Mouse (Mus musculus) heart, embryonic 10.5 days (tissue): ENCODE results near the gene Bag3. TPM values are rescaled to one million over a fixed set of nuclear protein-coding genes. Genes with fewer than 3 reads are reported as not detected.

Source experiments
- DNase-seq: peaks from one replicate; pipeline ENCODE4 v3.0.0-alpha.2; 2017; ENCODE audit warnings: low spot score
- H3K27ac ChIP-seq: fragments of 300-500 bp; sonication (generic); 2 replicates; pipeline ENCODE4 v1.5.1; 2016; ENCODE audit warnings: mild to moderate bottlenecking
- H3K27me3 ChIP-seq: fragments of 300-500 bp; sonication (generic); 2 replicates; pipeline ENCODE4 v1.6.1; 2016; ENCODE audit warnings: mild to moderate bottlenecking; ENCODE audit not compliant: poor library complexity, insufficient read depth, severe bottlenecking
- H3K36me3 ChIP-seq: fragments of 300-500 bp; sonication (generic); 2 replicates; pipeline ENCODE4 v1.6.1; 2016; ENCODE audit warnings: mild to moderate bottlenecking, moderate library complexity
- H3K4me1 ChIP-seq: fragments of 300-500 bp; sonication (generic); 2 replicates; pipeline ENCODE4 v1.6.1; 2016; ENCODE audit warnings: mild to moderate bottlenecking
- H3K4me3 ChIP-seq: fragments of 300-500 bp; sonication (generic); 2 replicates; pipeline ENCODE4 v1.5.1; 2016; ENCODE audit warnings: mild to moderate bottlenecking, moderate library complexity
- H3K9me3 ChIP-seq: fragments of 300-500 bp; sonication (generic); 2 replicates; pipeline ENCODE4 v1.6.1; 2016; ENCODE audit warnings: mild to moderate bottlenecking, moderate library complexity
- WGBS: fragments of 180-500 bp; shearing (Covaris S2); methylation state at CpG from one replicate; pipeline ENCODE4 v1.1.7; 2016; 5-methylcytosine and 5-hydroxymethylcytosine counted together
- polyA plus RNA-seq: library from polyadenylated mRNA; unstranded; fragments of >200 nt; fragmentation: Nextera tagmentation; extraction: Ambion mirVana; gene quantifications from 2 replicates; pipeline ENCODE4 v1.2.1, GENCODE M21; 2016

The Bag3 gene
- 13.3 and 19.8 TPM in 2 replicates for polyA plus RNA-seq

- under 1% methylated on average over 46 of the region's 46 CpGs for WGBS
- DNase-seq, result peak; percentile 98
- H3K36me3 ChIP-seq, result 0 out of 2 replicates have a peak, but pooled peaks cover 5% of the 10 kb centered on the region
- H3K4me1 ChIP-seq, result peaks cover 41% of the 10 kb centered on the region
- H3K9me3 ChIP-seq, result no peaks in the 10 kb centered on the region
- H3K27ac ChIP-seq, result peak within 1 kb of the TSS; percentile 98
- peak within 1 kb of the TSS; percentile 85 for H3K4me3 ChIP-seq
- H3K27me3 ChIP-seq, result no peaks in the 10 kb centered on the region
Measured at GRCm38 (mm10) chr7:128523349-128523961, at the start of gene Bag3. Gene Bag3 (plus strand): TSS chr7:128523616.

GRCm38 (mm10) chr7:128474322-128474721 lies 49.1 kb upstream of the Bag3 start:
- H3K27ac ChIP-seq, result no peak overlapping the region
- WGBS, result 31% methylated on average over 10 of the region's 10 CpGs
- H3K27me3 ChIP-seq, result no peaks in the 10 kb centered on the region
- H3K9me3 ChIP-seq, result no peaks in the 10 kb centered on the region
- 0 out of 2 replicates have a peak overlapping the region, but pooled peaks have one; percentile 16 for H3K4me3 ChIP-seq
- H3K36me3 ChIP-seq, result no peaks in the 10 kb centered on the region
- DNase-seq, result peak; percentile 84
- H3K4me1 ChIP-seq, result no peaks in the 10 kb centered on the region

DNA sequence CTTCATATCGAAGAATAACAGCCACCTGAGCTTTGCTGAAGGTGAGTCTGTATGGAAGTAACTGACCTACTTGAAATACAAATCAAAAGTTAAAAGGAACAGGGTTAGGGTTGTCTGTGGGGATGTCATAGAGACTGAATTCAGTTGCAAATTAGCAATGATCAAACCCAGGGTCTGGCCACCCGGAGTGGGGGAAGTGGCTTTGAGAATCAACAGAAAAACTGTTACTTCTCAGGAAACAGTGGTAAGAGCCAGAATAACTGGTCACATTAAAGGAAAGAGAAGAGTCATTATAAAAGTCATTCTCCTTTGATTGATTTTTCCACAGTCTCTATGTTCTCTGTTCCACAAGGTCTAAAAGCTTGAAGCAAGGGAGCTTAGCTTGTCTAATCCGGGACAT lies 34.4 kb upstream of the Bag3 start:
- no peak overlapping the region for H3K27ac ChIP-seq
- WGBS, result 92% methylated on average over 3 of the region's 3 CpGs
- H3K36me3 ChIP-seq, result 0 out of 2 replicates have a peak, but pooled peaks cover 2% of the 10 kb centered on the region
- no peaks in the 10 kb centered on the region for H3K4me1 ChIP-seq
- DNase-seq, result no peak
- no peaks in the 10 kb centered on the region for H3K27me3 ChIP-seq
- H3K9me3 ChIP-seq, result peaks cover 7% of the 10 kb centered on the region
- H3K4me3 ChIP-seq, result no peak overlapping the region

DNA sequence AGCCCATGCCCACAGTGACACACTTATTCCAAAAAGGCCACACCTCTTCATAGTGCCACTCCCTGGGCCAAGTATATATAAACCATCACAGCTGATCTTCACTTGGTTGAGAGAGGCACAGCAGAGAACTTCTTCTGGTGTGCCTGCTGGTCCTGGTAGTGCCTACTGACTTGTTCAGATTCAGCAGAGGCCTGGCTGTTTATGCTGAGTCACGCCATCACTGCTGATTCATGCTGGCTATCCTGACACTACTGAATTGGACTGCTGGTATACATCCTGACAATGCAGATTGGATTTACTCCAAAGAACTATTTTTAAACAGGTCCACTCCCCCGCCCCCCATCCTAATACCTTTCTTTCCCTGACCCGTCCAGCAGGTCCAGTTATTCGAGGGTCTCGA lies 28.9 kb upstream of the Bag3 start:
- WGBS, result 89% methylated on average over 5 of the region's 5 CpGs
- H3K36me3 ChIP-seq, result no peaks in the 10 kb centered on the region
- H3K4me1 ChIP-seq, result no peaks in the 10 kb centered on the region; the same call in 1 of the 2 replicates
- no peak for DNase-seq
- H3K4me3 ChIP-seq, result no peak overlapping the region
- no peak overlapping the region for H3K27ac ChIP-seq
- no peaks in the 10 kb centered on the region for H3K9me3 ChIP-seq
- H3K27me3 ChIP-seq, result no peaks in the 10 kb centered on the region

GRCm38 (mm10) chr7:128499801-128500200 lies 23.6 kb upstream of the Bag3 start:
- no peaks in the 10 kb centered on the region for H3K36me3 ChIP-seq
- no peaks in the 10 kb centered on the region for H3K27me3 ChIP-seq
- no peak for DNase-seq
- 71% methylated on average over 6 of the region's 6 CpGs for WGBS
- H3K4me1 ChIP-seq, result peaks cover 9% of the 10 kb centered on the region; the same call in 1 of the 2 replicates
- H3K9me3 ChIP-seq, result no peaks in the 10 kb centered on the region
- H3K4me3 ChIP-seq, result no peak overlapping the region
- no peak overlapping the region for H3K27ac ChIP-seq

GRCm38 (mm10) chr7:128504091-128504490 lies 19.3 kb upstream of the Bag3 start:
- 82% methylated on average over 6 of the region's 6 CpGs for WGBS

DNA sequence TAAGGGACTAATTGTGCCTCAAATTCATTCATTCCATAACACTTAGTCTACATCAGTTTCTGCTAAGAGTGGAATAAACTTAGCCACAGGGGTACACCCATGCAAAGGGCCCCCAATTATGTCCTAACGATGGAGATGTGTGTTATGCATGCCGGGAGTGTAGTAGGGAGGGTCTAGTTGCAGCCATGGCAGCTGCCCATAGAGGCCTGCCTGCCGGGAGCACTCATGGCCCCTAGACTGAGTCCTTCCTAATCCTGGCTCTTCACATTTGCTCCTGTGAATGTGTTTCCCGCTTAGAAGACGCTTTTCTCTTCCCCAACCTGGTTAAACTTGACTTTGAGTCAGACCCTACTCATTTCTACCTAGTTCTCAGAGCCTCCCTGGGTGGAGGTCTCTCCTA lies 11.5 kb upstream of the Bag3 start:
- no peak overlapping the region for H3K27ac ChIP-seq

More at GRCm38 (mm10) chr7:128504091-128504490, 19.3 kb upstream of the Bag3 start:
- Histone ChIP-seq H3K4me1 (peaks cover 9% of the 10 kb centered on the region; the same call in 1 of the 2 replicates), H3K36me3 (no peaks in the 10 kb centered on the region), H3K27me3 (no peaks in the 10 kb centered on the region), H3K9me3 (no peaks in the 10 kb centered on the region), H3K27ac (no peak overlapping the region), H3K4me3 (no peak overlapping the region)
- no peak for DNase-seq

DNA sequence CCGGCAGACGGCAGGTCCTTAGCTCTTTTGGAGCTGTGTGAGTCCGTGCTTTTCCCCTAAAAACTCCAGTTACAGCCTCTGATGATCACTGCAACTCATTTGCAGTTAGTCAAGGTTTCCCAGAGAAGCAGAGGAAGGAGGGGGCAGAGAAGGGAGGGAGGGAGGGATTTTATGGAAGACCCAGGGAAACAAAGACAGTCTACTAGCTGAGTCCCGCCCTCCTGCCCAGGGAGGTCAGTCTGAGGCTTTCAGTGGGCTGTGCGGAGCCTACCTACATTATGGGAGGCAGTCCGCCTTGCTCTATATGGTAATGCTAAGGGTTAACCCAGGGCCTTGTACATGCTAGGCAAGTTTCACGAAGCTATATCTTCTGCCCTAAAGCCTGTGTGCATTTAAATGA lies 9.9 kb upstream of the Bag3 start:
- no peak overlapping the region for H3K4me3 ChIP-seq
- H3K4me1 ChIP-seq, result peaks cover 20% of the 10 kb centered on the region
- no peak overlapping the region for H3K27ac ChIP-seq
- H3K9me3 ChIP-seq, result no peaks in the 10 kb centered on the region
- 63% methylated on average over 7 of the region's 7 CpGs for WGBS
- H3K36me3 ChIP-seq, result no peaks in the 10 kb centered on the region
- DNase-seq, result no peak
- H3K27me3 ChIP-seq, result no peaks in the 10 kb centered on the region

More for the DNA sequence above, 11.5 kb upstream of the Bag3 start:
- no peaks in the 10 kb centered on the region for H3K36me3 ChIP-seq
- H3K4me1 ChIP-seq, result peaks cover 20% of the 10 kb centered on the region
- no peak for DNase-seq
- H3K27me3 ChIP-seq, result no peaks in the 10 kb centered on the region
- 82% methylated on average over 5 of the region's 5 CpGs for WGBS
- no peak overlapping the region for H3K4me3 ChIP-seq
- no peaks in the 10 kb centered on the region for H3K9me3 ChIP-seq

- H3K27me3 ChIP-seq, result no peaks in the 10 kb centered on the region
- no peak overlapping the region for H3K27ac ChIP-seq
- no peak for DNase-seq
Measured at GRCm38 (mm10) chr7:128514341-128514740, 9.1 kb upstream of the Bag3 start.

DNA sequence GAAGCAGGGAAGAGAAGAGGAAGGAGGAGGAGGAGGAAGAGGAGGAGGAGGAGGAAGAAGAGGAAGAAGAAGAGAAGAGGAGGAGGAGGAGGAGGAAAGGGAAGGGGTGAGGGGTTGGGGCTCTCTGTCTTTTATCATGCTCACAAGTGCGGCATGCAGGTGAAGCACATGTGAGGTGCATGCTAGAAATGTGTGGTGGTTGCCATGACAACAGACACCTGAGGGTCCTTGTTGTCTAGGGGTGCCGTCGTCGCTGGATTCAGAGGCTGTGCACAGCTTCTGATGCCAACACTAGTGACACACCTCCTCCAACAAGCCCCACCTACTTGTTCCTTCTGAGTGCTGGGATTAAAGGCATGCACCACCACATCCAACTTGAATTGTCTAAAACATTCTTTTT lies 7.1 kb upstream of the Bag3 start:
- Histone ChIP-seq H3K4me3 (no peak overlapping the region), H3K36me3 (no peaks in the 10 kb centered on the region), H3K27ac (no peak overlapping the region), H3K4me1 (peaks cover 27% of the 10 kb centered on the region), H3K27me3 (no peaks in the 10 kb centered on the region), H3K9me3 (no peaks in the 10 kb centered on the region)
- 80% methylated on average over 4 of the region's 4 CpGs for WGBS
- DNase-seq, result no peak

More at GRCm38 (mm10) chr7:128514341-128514740, 9.1 kb upstream of the Bag3 start:
- Histone ChIP-seq H3K4me3 (no peak overlapping the region), H3K9me3 (no peaks in the 10 kb centered on the region), H3K36me3 (no peaks in the 10 kb centered on the region), H3K4me1 (peaks cover 22% of the 10 kb centered on the region)
- 32% methylated on average over 4 of the region's 4 CpGs for WGBS

DNA sequence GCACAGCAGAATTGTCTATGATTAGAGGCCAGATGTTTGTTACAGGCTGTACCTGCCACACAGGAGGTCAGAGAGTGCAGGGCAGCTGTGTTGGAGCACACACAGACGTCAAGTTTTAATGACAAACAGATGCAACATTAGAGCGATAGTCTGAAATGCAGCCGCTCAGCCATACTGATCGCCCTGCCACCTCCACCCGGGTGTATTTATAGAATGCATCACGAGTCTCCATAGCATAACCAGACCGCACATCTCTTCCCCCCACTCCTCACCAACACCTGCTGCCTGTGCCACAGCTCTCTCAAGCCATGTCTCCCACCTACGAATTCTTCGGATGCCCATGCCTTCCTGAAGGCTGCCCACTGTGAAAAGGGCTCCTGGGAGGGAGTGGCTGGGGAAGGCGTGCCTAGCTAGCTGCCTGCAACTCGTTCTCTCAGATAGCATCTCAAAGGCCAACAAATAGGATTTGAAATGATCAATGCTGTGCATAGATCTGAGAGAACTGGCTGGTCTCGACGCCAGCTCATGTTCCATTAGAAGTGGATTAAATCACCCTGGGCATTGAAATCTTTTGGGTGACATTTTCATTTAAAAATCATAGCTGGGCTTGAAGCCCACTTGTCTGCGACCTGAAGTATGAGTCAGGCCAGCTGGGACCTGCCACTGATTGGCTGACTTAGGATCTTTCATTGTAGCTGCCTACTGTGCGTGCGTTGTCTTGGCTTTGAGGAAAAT lies 3.9 kb upstream of the Bag3 start:
- Histone ChIP-seq H3K4me3 (no peak overlapping the region), H3K36me3 (no peaks in the 10 kb centered on the region), H3K27ac (no peak overlapping the region), H3K9me3 (no peaks in the 10 kb centered on the region), H3K27me3 (no peaks in the 10 kb centered on the region), H3K4me1 (peaks cover 20% of the 10 kb centered on the region)
- DNase-seq, result no peak
- 60% methylated on average over 16 of the region's 16 CpGs for WGBS

DNA sequence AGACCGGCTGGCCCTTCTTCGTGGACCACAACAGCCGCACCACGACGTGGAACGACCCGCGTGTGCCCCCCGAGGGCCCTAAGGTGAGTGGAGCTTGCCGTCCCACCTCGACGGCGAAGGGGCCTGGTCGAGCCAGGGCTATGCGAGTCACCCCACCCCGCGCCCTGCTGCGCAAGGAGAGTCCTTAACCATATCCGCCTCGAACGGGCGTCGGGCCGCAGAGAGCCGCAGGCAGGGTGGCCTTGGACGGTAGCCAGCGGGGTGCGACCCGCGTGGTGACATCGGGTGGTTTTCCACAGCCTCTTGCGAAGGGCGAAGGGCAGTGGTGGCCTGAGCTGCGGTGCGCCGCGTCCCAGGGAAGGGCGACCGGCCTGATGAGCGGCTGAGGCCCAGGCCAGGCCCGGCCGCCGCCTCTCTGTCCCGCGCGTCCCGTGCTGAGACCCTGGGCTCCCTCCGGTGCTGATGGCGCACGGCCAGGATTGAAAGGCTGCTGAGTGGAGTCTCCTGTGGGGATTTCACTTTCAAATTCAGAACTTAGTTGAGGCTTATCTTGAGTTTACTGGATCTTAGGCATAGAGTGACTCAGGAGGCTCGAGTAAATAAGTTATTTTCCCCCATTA lies 656 bp downstream of the Bag3 start:
- Histone ChIP-seq H3K4me1 (peaks cover 47% of the 10 kb centered on the region), H3K36me3 (0 out of 2 replicates have a peak, but pooled peaks cover 5% of the 10 kb centered on the region), H3K4me3 (peak overlapping the region; percentile 85), H3K27ac (peak overlapping the region; percentile 98), H3K27me3 (no peaks in the 10 kb centered on the region), H3K9me3 (no peaks in the 10 kb centered on the region)
- peak; percentile 88 for DNase-seq
- WGBS, result under 1% methylated on average over 51 of the region's 51 CpGs

DNA sequence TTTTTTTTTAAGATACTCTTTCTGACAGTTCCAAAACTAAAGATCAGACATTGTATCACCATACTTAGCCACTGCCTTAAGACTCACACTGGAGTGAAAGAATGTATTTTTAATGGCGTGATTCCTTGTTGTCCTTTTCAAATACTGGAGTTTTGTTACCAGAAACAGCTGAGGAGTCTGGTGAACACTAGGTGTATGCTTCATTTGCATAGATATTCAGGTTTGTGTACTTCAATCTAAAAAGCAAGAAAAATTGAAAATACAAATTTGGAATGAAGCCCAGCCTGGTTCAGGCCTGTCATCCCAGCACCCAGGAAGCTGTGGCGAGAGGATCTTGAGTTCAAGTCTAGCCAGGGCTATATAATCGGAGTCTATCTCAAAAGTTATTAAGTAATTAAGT lies 1.2 kb downstream of the Bag3 start:
- peak overlapping the region; percentile 85 for H3K4me3 ChIP-seq
- no peak for DNase-seq
- H3K9me3 ChIP-seq, result no peaks in the 10 kb centered on the region
- no peaks in the 10 kb centered on the region for H3K27me3 ChIP-seq
- H3K36me3 ChIP-seq, result 0 out of 2 replicates have a peak, but pooled peaks cover 5% of the 10 kb centered on the region
- peaks cover 47% of the 10 kb centered on the region for H3K4me1 ChIP-seq
- WGBS, result 70% methylated on average over 3 of the region's 3 CpGs
- peak overlapping the region; percentile 98 for H3K27ac ChIP-seq
